Mouse (Mus musculus): ENCODE data around the gene Bcl6b. TPM values are rescaled to one million over a fixed set of nuclear protein-coding genes. Genes with fewer than 3 reads are reported as not detected.

The Bcl6b gene
- total and polyA plus RNA-seq, 2 experiments from 2014 or later = 2.4 to 5.0 TPM

GRCm38 (mm10) chr11:70198332-70198731 is 31.3 kb downstream of the Bcl6b start:
- DNase-seq (ENCODE audit: low spot score) (no peak), ATAC-seq (no peak)
- no peak overlapping the region for H3K4me2 ChIP-seq (ENCODE audit: low read depth, low read length)
- no peak overlapping the region for H3K4me3 ChIP-seq (ENCODE audit: low read length)
- no peak for TF ChIP-seq CTCF (IDR thresholded peaks at IDR 0.05; ENCODE audit: low read depth)
- no peak overlapping the region for H3K9ac ChIP-seq (replicated peaks; ENCODE audit: low read length)
- no peaks in the 10 kb centered on the region for H3K27me3 ChIP-seq (ENCODE audit: insufficient read depth, low read length)
- no peak overlapping the region for H3K27ac ChIP-seq
- H3K36me3 ChIP-seq (ENCODE audit: insufficient read depth, low read length) = no peaks in the 10 kb centered on the region
- 0 out of 2 replicates have a peak, but pooled peaks cover 2% of the 10 kb centered on the region for H3K4me1 ChIP-seq (ENCODE audit: insufficient read depth, low read length)
- H3K9me3 ChIP-seq (ENCODE audit: low read length) = no peaks in the 10 kb centered on the region
- 86% methylated on average over 3 of the region's 3 CpGs for WGBS

GRCm38 (mm10) chr11:70193354-70194285 is 36.0 kb downstream of the Bcl6b start:
- DNase-seq (ENCODE audit: low spot score) = no peak
- 58% methylated on average over 11 of the region's 11 CpGs for WGBS

GRCm38 (mm10) chr11:70192157-70192556 is 37.4 kb downstream of the Bcl6b start:
- Histone ChIP-seq H3K27ac (no peak overlapping the region), H3K36me3 (ENCODE audit: insufficient read depth, low read length) (no peaks in the 10 kb centered on the region), H3K4me1 (ENCODE audit: insufficient read depth, low read length) (no peaks in the 10 kb centered on the region), H3K4me2 (ENCODE audit: low read depth, low read length) (no peak overlapping the region), H3K4me3 (ENCODE audit: low read length) (no peak overlapping the region), H3K9me3 (ENCODE audit: low read length) (no peaks in the 10 kb centered on the region), H3K27me3 (ENCODE audit: insufficient read depth, low read length) (no peaks in the 10 kb centered on the region), H3K9ac (replicated peaks; ENCODE audit: low read length) (no peak overlapping the region)
- no peak for TF ChIP-seq CTCF (IDR thresholded peaks at IDR 0.05; ENCODE audit: low read depth)
- ATAC-seq (no peak), DNase-seq (ENCODE audit: low spot score) (no peak)
- 88% methylated on average over 4 of the region's 4 CpGs for WGBS

More at GRCm38 (mm10) chr11:70193354-70194285, 36.0 kb downstream of the Bcl6b start:
- Histone ChIP-seq H3K27ac (no peak overlapping the region), H3K4me1 (ENCODE audit: insufficient read depth, low read length) (no peaks in the 10 kb centered on the region), H3K9me3 (ENCODE audit: low read length) (no peaks in the 10 kb centered on the region), H3K4me3 (ENCODE audit: low read length) (no peak overlapping the region), H3K27me3 (ENCODE audit: insufficient read depth, low read length) (no peaks in the 10 kb centered on the region), H3K9ac (replicated peaks; ENCODE audit: low read length) (no peak overlapping the region), H3K4me2 (ENCODE audit: low read depth, low read length) (no peak overlapping the region), H3K36me3 (ENCODE audit: insufficient read depth, low read length) (no peaks in the 10 kb centered on the region)
- no peak for ATAC-seq
- no peak for TF ChIP-seq CTCF (IDR thresholded peaks at IDR 0.05; ENCODE audit: low read depth)

GRCm38 (mm10) chr11:70191188-70191587 is 38.4 kb downstream of the Bcl6b start:
- H3K27ac ChIP-seq = no peak overlapping the region
- no peak overlapping the region for H3K4me3 ChIP-seq (ENCODE audit: low read length)
- H3K4me2 ChIP-seq (ENCODE audit: low read depth, low read length) = no peak overlapping the region
- no peaks in the 10 kb centered on the region for H3K4me1 ChIP-seq (ENCODE audit: insufficient read depth, low read length)
- ATAC-seq (no peak), DNase-seq (ENCODE audit: low spot score) (no peak)
- no peaks in the 10 kb centered on the region for H3K36me3 ChIP-seq (ENCODE audit: insufficient read depth, low read length)
- TF ChIP-seq CTCF (IDR thresholded peaks at IDR 0.05; ENCODE audit: low read depth) = no peak
- 81% methylated on average over 6 of the region's 6 CpGs for WGBS
- H3K27me3 ChIP-seq (ENCODE audit: insufficient read depth, low read length) = no peaks in the 10 kb centered on the region
- no peak overlapping the region for H3K9ac ChIP-seq (replicated peaks; ENCODE audit: low read length)
- H3K9me3 ChIP-seq (ENCODE audit: low read length) = no peaks in the 10 kb centered on the region

- TF ChIP-seq CTCF (IDR thresholded peaks at IDR 0.05; ENCODE audit: low read depth) = no peak
- no peak overlapping the region for H3K4me2 ChIP-seq (ENCODE audit: low read depth, low read length)
- H3K36me3 ChIP-seq (ENCODE audit: insufficient read depth, low read length) = no peaks in the 10 kb centered on the region
- H3K27me3 ChIP-seq (ENCODE audit: insufficient read depth, low read length) = no peaks in the 10 kb centered on the region
- WGBS = 75% methylated on average over 28 of the region's 28 CpGs
- DNase-seq (ENCODE audit: low spot score) = no peak
- H3K9me3 ChIP-seq (ENCODE audit: low read length) = no peaks in the 10 kb centered on the region
- no peak overlapping the region for H3K9ac ChIP-seq (replicated peaks; ENCODE audit: low read length)
- H3K4me3 ChIP-seq (ENCODE audit: low read length) = no peak overlapping the region
- no peak for ATAC-seq
- H3K27ac ChIP-seq = no peak overlapping the region
- no peaks in the 10 kb centered on the region for H3K4me1 ChIP-seq (ENCODE audit: insufficient read depth, low read length)
These were observed 40.1 kb downstream of the Bcl6b start for GRCm38 (mm10) chr11:70189319-70190134.

- ATAC-seq = no peak
- Histone ChIP-seq H3K9ac (replicated peaks; ENCODE audit: low read length) (no peak overlapping the region), H3K4me1 (ENCODE audit: insufficient read depth, low read length) (no peaks in the 10 kb centered on the region), H3K27ac (no peak overlapping the region), H3K4me3 (ENCODE audit: low read length) (no peak overlapping the region), H3K27me3 (ENCODE audit: insufficient read depth, low read length) (no peaks in the 10 kb centered on the region), H3K36me3 (ENCODE audit: insufficient read depth, low read length) (no peaks in the 10 kb centered on the region), H3K9me3 (ENCODE audit: low read length) (no peaks in the 10 kb centered on the region), H3K4me2 (ENCODE audit: low read depth, low read length) (no peak overlapping the region)
- WGBS = 83% methylated on average over 7 of the region's 7 CpGs
- DNase-seq (ENCODE audit: low spot score) = no peak
- no peak for TF ChIP-seq CTCF (IDR thresholded peaks at IDR 0.05; ENCODE audit: low read depth)
These were observed 44.5 kb downstream of the Bcl6b start for GRCm38 (mm10) chr11:70185120-70185519.

Measured in hindbrain, postnatal 0 days (tissue).